Mouse (Mus musculus): ENCODE measurements at regions not wholly inside any gene's neighbourhood (a gene's known extent, or its start where the extent isn't known, plus 50 kb on each side); places are given as distances from the start of the nearest gene placed in this dataset.

DNA sequence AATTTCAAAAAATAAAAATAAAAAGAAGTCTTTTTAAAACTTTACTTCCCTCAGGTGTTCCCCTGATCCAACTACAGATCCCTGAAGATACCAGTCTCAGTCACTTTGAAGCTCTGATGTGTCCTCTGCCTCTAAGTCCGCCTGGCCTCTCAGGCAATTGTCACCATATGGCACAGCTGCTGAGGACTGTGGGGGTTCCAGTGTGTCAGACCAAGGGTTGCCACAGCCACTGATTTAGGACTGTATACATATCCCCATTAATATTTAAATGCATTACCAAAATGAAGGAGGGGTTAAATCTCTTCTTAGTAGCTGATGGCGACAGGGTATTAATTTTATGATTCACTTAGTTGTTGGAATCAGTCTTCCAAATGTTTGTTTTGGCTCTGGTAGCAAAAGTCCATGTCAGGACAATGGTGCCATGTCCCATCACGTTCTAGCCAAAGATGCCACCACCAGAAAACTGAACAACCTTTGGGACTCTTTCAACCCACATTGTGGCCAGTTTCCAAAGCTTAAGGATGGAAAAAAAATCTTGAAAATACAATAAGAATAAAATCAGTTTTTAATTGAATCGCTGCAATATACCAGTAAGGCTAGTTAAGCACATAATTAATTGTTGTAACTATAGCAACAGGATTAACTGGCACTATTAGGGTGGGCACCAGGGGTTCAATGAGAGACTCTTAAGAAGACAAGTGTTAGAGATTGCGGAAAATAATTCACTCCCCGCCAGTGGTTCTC is 62.5 kb downstream of the Arrdc4 start:
- DNase-seq (ENCODE audit: extremely low spot score in 1 of 2, low spot score in 1 of 2): no peak

DNA sequence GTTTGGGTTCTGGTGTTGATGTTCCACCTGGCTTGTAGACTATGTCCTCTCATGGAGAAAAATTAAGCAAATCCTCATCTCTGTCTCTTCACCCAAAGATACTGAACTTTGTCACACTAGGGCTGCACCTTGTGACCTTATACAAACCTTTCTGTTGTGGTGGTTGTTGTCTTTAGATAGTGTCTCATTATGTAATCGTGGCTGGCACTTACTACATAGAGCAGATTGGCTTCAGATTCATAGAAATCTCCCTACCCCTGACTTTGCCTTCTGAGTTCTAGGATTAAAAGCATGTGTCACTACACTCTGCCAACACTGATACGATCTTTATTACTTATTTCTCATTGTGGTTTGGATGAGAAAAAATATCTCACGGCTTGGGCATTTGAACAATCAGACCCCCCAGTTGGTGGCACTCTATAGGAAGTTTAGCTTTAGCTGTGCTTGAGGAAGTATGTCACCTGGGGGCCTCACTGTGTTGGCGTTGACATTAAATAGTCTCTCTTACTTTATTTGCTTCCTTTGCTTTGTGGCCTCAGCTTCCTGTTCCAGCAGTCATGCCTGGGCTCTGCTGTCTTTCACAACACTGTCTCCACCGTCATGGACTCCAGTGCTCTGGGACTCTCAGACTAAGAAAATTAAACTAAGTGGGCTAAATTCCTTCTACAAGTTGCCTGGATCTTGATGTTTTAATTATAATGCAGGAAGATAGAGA is 66.0 kb downstream of the Arrdc4 start:
- DNase-seq (ENCODE audit: extremely low spot score in 1 of 2, low spot score in 1 of 2): no peak

DNA sequence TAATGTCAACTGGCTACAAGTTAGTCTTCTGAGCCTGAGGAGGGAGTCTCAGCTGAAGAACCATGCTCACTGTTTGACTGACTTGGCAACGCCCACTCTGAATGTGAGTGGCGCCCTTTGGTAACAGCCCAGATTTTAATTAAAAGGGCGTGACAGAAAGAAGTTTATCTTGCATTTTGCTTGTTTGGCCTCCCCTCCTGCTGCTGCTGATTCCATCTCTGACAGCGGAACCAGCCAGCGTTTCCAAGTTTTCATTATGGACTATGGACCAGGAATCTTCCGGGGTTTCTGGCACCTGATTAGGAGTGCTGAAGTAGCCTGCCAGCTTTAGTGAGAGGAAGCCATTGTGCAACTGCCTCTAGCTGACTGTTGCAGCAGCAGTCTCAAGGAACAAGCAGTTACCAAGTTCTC is 66.7 kb downstream of the Arrdc4 start:
- no peak for DNase-seq (ENCODE audit: extremely low spot score in 1 of 2, low spot score in 1 of 2)

DNA sequence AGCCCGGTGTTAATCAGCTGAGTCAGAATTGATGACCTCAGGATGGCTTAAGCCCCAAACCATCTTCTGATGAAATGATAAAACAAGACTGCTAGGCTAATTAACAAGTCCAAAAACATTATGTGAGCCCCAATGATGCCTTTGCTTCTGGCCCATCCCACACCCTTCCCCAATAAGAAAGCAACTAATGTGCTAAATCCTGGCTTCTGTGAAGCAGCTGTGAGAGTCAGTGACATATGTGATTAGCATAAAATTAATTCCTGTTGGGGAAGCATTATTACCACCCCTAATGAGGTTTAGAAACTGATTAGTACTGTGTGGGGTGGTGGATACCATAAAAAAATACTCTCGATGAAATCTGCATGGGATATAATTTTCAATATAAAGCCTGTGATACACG is 69.3 kb downstream of the Arrdc4 start:
- no peak for DNase-seq (ENCODE audit: extremely low spot score in 1 of 2, low spot score in 1 of 2)

DNA sequence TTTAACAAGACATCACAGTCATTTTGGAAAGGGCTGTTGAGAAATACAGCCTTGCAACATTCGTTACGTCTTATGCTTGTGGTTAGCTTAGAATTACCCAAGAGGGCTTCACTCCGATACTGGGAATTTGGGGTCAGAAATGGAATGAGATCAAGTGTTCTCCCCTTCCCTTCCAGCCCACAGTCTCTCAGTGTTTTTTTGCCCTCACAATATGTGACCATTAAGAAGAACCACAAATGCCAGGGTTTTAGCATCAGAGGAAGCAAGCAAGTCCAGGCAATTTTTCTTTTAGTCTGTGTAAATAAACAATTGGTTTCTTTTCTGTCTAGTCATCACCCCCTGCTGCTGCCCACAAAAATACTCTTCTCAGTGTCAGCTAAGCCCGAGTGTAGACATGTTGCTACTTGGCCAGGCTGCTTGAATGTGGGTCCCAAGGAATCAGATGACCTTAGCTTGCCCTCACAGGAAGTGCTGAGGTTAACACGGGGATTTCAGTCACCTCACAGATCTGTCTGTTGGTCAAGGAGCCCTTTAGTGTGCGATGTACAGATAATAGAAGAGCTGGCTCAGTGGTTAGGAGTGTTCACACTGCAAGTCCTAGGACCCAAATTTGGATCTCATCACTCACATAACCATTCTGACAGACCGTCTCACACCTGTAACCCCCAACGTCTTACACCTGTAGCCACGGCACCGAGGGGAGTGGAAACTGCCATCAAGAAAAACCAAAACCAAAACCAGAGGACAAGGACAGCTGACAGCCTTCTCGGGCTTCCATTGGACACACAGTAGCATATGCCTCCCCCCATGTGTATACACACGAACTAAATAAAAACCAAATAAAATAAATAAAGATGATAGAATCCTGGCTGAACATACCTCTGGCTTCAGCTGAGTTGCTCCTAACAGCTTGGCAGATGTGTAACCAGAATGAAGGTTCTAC is 81.0 kb downstream of the Arrdc4 start:
- no peak for DNase-seq (ENCODE audit: extremely low spot score in 1 of 2, low spot score in 1 of 2)

DNA sequence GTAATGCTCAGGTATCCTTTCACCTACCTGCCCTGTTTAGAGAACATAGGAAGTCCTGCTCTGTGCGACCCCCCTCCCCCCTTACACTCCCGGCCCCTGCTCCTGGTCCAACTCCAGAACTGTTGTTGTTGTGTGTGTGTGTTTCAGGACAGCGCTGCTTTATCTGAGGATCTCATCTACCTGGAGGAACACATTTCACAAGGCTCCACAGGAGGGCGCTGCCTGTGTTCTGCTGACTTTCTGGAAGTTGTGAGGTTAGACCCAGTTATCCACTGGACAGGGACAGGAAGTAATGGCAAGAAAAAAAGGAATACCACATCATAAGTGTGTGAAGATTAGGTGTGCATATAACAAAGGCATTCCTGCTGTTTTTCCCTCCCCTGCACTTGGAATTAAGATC is 81.8 kb downstream of the Arrdc4 start:
- DNase-seq (ENCODE audit: extremely low spot score in 1 of 2, low spot score in 1 of 2): no peak

DNA sequence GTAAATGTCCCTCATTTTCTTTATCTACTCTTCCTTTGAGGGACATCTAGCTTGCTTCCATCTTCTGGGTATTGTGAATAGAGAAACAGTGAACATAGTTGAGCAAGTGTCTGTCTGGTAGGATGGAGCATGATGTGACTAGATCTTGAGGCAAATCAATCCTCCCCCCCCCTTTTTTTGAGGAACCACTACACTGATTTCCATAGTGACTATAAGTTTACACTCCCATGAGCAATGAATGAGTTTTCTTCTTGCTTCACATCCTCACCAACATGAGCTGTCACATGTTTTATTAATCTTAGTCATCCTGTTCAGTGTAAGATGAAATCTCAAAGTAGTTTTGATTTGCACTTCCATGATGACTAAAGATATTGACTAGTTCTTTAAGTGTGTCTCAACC is 92.7 kb downstream of the Arrdc4 start:
- no peak for DNase-seq (ENCODE audit: extremely low spot score in 1 of 2, low spot score in 1 of 2)

DNA sequence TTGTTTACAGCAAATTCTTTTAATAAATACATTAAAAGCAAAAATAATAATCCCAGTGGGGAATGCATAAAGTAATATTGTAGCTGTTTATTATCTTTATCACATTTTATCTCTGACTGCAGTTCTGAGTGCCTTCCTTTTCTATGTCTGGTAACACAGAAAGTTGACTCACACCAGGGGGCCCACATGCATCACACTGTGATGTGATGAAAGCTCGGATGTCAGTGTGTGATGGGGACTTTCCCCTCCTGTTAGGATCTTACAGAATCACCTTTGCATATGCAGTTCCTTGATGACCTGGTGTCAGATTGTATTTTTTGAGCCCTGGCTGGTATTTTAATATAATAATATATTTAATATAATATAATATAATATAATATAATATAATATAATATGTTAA is 95.5 kb downstream of the Arrdc4 start:
- no peak for DNase-seq (ENCODE audit: extremely low spot score in 1 of 2, low spot score in 1 of 2)

DNA sequence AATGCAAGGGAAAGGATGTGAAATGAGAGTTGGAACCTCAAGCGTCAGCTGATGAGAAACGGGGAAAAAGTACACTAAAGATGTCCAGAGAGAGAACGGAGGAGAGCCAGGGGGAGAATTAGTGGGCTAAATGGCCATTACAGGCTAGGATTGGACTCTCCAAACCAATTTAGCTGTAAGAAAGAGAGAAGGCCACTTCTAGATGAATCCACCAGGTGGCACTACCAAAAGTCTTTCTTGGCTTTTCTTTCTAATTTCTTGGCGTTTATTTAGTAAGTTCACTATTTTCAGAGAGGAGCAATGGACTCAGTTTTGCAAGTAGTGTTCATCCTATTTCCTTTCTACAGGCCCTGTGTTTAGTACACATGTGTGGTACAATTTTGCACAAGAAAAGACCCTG is 97.6 kb downstream of the Arrdc4 start:
- peak in 1 of 2 experiments; percentile 35 for DNase-seq (ENCODE audit: extremely low spot score in 1 of 2, low spot score in 1 of 2)

DNA sequence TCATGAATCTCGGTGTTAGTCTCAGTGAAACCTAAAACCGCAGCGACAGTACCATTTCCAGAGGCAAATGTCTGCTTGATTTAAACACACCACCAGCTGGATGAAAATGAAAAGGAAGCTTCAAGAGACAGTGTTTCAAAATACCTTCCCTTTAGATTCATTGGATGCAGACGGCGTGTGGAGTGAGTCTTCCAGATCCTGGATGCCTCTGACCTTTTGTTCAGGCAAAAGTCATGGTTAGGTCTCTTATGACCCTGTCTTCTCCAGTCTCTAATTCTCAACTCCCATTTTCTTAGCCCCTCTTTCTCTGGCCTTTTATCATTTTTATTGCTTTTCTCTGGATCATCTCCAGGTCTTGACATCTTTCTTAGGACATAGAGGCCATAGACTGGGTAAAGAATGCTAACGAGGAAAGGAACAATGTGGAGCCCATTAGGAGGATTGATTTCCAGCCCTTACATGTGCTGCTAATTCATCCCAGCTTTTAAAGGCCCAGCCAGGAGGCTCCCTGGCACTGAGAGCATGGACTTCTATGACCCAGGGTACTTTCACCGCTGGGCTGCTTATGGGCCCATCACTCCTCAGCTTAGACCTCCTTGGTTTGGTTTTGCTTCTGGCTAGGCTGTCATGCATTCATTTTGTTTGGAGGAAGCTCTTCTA is 111.4 kb downstream of the Arrdc4 start:
- DNase-seq (ENCODE audit: extremely low spot score in 1 of 2, low spot score in 1 of 2): no peak

DNA sequence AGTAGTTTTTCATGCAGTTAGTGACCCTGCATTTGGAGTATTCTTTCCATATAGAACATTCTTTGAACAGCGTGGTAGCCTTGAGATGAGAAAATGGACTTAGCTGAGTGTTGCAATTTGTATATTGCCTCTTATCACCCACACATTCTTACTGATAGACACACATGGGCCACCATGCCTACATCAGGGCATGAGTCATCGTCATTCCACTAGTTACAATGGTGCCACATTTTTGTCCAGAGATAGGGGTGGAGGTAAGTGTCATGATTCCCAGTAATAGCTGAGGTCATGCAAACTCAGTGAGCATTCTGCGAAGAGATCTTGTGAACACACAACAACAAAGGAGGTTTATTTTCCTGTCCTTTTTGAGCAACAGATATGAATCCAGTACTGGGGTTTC is 128.0 kb downstream of the Arrdc4 start:
- no peak for DNase-seq (ENCODE audit: extremely low spot score in 1 of 2, low spot score in 1 of 2)

DNA sequence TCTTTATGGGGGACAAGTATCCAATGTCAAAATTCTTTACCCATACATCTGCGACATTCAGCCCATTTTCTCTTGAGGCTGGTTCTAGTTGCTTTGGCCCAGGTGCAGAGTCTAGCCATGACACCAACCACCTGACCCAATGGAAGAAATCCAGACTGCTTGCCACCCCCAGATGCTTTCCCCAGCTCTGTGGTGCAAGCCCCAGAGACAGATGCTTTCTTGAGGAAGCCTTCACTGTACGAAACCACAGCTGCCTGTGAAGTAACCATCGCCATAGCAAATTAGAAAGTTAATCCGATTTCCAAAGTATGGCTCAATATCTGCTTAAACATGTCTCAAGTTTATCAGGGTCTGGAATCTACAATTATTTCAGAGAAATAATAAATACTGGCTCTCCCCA is 138.5 kb downstream of the Arrdc4 start:
- no peak for DNase-seq (ENCODE audit: extremely low spot score in 1 of 2, low spot score in 1 of 2)

DNA sequence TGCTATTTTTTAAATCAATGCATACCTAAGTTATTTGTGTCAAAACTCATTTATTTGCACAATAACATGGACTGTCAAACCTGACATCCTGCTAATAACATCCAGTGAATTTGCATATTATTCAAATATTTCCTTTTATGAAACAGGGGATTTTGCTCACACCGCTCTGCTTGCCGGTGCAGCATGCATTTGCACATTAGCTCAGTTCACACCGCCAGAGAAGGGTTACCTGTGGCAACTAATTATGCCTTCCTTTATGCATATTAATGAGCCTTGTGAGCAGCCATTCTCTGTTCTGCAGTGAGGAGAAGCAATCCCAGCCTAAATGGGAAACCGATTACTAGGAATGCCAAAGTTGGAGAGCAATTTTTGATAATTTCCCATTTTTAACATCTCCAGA is 141.9 kb downstream of the Arrdc4 start:
- DNase-seq (ENCODE audit: extremely low spot score in 1 of 2, low spot score in 1 of 2): no peak

DNA sequence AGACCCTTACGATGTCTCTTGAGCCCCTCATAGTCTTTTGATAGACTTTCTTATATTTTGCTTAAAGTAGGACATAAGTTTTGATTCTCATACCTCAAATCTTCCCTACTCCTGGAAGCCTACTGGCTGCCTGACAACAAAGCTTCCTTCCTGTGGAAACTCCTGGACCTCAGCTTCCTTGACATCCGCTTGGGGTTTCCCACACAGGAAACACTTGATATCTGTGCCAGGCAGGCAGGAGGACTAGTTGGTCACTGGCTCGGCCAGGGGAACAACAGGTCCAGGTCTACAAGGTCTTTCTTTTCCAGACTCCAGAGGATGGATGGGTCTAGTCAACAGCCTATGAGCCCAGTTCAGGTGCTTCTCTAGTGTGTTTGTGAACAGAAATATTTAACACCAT is 142.8 kb downstream of the Arrdc4 start:
- DNase-seq (ENCODE audit: extremely low spot score in 1 of 2, low spot score in 1 of 2): no peak

DNA sequence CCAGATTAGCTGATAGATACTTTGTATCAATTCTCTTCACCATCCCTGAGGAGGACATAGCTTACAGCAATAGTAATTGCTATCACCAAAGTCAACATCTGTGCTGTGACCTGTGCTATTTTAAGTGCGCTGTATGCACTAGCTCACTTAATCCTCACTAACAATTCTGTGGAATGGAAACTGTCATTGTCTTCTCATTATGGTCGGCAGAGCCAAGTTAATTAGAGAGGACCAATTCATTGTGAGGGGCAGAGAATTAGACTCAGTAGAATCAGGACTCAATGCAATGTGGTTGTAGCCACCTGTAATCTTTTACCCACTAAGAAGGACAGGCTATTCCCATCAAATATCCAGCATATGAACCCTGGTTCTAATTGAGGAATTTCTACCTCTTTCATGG is 145.3 kb downstream of the Arrdc4 start:
- no peak for DNase-seq (ENCODE audit: extremely low spot score in 1 of 2, low spot score in 1 of 2)

DNA sequence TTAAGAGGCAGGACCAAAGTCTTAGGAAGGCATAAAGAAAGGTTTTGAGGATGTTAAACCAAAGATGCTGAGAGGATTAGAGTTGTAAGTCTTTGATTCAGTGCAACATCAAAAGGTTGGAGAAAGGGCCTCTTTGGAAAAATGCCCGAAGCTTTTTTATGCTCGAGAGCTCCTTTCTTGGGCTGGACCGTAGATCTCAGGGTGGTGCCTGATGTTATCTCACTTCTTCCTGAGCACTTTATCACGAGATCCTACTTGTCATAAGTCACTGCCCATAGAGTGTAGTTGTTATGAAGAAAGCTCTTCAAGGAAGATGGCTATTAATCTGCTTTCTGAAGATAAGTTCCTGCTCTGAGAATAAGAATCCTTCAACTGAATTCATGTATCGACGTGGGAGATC is 147.0 kb downstream of the Arrdc4 start:
- no peak for DNase-seq (ENCODE audit: extremely low spot score in 1 of 2, low spot score in 1 of 2)

DNA sequence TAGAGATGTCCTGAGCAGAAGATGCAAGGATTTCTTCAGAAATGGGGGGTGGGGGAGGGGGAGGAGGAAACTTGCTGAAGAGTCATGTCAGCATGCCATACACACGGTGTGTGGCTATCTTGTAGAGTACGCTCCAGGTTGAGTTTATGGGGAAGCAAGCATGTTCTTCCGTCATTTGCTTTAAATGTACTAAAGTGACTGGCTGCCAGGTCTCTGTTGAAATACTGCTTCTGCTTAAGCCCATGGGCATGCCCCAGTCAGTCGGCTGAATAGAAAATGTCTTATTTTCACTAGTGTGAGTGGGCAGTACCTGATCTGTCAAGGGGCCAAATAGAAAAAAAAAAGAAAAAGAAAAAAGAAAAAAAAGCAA is 155.0 kb downstream of the Arrdc4 start:
- DNase-seq (ENCODE audit: extremely low spot score in 1 of 2, low spot score in 1 of 2): no peak

DNA sequence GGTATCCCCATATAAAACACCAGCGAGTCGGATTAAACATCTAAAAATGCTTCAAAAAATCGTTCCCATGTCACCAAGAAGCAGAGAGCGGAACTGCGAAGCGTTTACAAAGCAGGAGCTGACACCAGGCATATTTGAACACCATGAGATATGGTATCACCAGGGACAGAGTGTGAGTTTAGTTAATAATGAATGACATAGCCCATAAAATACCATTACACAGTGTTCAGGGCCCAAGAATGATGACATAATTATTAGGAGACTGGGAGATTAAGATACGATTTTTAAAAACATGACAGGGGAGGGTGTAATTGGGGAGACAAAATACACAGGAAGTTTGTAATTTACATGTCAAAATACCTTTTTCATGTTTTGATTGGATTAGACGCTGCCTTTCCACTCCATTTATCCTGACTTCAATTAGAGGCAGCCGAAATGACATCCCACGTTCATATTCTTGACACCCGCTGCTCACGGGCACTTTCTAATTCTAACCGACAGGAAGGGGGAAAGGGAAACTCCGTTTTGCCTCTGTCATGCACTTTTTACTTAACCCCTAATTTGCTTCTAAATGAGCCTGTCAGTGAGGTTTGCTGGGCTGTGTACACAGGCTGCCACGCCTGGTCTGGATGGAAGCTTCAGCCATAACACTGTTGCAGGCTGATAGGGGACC is 155.6 kb downstream of the Arrdc4 start:
- no peak for DNase-seq (ENCODE audit: extremely low spot score in 1 of 2, low spot score in 1 of 2)

DNA sequence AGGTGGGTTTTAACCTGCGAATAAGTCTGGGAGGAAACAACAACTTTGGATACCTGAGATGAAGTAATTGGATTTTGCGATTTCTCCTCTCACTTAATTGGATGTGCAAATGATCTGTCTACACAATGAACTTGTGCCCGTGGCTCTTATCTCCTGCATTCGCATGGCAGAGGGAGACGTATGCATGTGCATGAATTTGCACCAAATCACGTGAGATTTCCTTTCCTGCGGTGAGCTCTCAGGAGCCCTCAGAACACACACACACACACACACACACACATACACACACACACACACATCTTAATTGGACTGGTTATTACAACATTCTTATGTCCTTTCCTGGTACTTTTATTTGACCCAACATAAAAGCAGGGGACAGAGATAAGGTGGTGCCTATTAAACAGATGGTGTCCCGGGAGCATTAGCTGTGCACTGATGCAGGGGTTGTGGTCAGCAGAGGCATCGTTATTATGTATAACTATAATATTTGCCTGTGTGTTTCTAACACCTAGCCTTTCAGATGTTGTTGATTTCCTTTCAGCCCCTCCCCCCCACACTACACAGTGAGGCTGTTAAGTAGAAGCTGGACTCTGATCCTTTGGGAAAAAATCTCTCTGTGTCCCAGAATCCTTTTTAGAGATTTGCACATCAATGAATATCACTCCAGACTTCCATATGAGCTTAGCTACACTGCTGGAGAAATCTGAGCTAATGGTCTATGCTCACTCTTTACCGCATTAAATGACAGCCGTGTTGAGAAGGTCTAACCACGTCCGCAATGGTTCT is 166.3 kb downstream of the Arrdc4 start:
- DNase-seq (ENCODE audit: extremely low spot score in 1 of 2, low spot score in 1 of 2): no peak

DNA sequence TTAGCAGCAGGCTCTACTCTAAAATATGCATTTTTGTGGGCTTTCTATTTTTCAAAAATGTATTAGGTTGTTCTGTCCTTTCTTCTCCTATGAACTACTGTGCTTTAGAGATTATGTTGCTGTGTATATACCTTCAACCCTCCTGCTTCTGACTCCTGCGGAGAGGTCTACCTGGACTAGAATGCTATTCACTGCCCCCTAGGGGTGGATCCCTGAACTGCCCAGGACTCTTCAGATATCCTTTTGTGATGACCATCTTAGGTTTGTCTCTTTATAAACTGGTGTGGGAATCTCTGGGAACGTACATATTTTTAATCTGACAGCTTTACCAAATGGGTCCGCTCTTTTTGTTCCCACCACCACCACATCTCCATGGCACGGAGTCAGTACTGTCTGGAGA is 168.4 kb downstream of the Arrdc4 start:
- DNase-seq (ENCODE audit: extremely low spot score in 1 of 2, low spot score in 1 of 2): peak in 1 of 2 experiments; percentile 78
